Mouse (Mus musculus) frontal cortex, adult 2 months (tissue): ENCODE measurements around the gene Atp10a. TPM values are rescaled to one million over a fixed set of nuclear protein-coding genes. Genes with fewer than 3 reads are reported as not detected.

Experiments used
- DNase-seq, 2 experiments: peaks; one replicate each; pipeline ENCODE4 v3.0.0; 2022; ENCODE audit warnings: low spot score in 1 of 2; ENCODE audit errors: extremely low spot score in 1 of 2
- polyA plus RNA-seq: library from polyadenylated mRNA; depleted of rRNA; stranded (reverse); fragments of >200 nt; gene quantifications from 2 replicates; pipeline ENCODE4 v1.2.3, GENCODE M21; 2012

Gene Atp10a
- polyA plus RNA-seq, 1 experiment: 9.2 TPM

GRCm38 (mm10) chr7:58870661-58871060 lies 214.7 kb downstream of the Atp10a start:
- DNase-seq: no peak

DNA sequence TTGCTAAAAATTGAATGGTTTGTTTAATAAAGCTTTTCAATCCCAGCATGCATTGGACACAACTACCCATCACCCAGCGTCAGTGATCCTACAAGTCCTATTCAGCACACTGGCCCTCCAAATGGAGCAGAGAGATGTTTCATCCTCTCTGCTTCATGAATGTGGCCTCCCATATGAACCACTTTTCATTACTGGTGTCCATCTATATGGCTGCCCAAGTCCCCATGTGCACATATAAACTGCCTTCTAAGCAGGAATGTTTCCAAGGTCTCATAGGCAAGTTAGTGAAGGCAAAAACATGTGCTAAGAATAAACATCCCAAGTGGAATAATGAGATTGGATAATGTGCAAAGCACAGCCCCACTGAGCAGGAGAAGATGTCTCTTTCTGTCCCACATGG lies 217.7 kb downstream of the Atp10a start:
- DNase-seq: no peak
